Mouse (Mus musculus) cerebellum, adult 2 months (tissue): ENCODE data around the gene Pla2g4e. TPM values are rescaled to one million over a fixed set of nuclear protein-coding genes. Genes with fewer than 3 reads are reported as not detected.
"Not testable (repeated sequence)": the region's sequence is repeated elsewhere in the genome, so short reads cannot be mapped to it uniquely, and the experiment has no call there.

Source experiments
- DNase-seq, 2 experiments: peaks; one replicate each; pipeline ENCODE4 v3.0.0; 2021
- H3K27ac ChIP-seq: fragments of 200-500 bp; 2 replicates; pipeline ENCODE4 v1.5.1; 2012; ENCODE audit warnings: low read length, control low read depth, inconsistent platforms; ENCODE audit not compliant: insufficient read depth
- H3K27me3 ChIP-seq: fragments of 200-500 bp; 2 replicates; pipeline ENCODE4 v1.6.1; 2012; ENCODE audit warnings: inconsistent platforms, mild to moderate bottlenecking, low read length, moderate library complexity; ENCODE audit not compliant: control insufficient read depth, insufficient read depth
- H3K4me1 ChIP-seq: fragments of 200-500 bp; 2 replicates; pipeline ENCODE4 v1.6.1; 2011; ENCODE audit warnings: low read length; ENCODE audit not compliant: control insufficient read depth, insufficient read depth
- H3K4me3 ChIP-seq: fragments of 200-500 bp; replicated peaks from 2 replicates; pipeline ENCODE3; 2011; ENCODE audit warnings: mild to moderate bottlenecking, low read depth, low read length, control low read depth; ENCODE audit not compliant: insufficient read depth
- CTCF ChIP-seq: fragments of 200-500 bp; IDR thresholded peaks from 2 replicates; pipeline ENCODE4 v1.5.1; 2011; ENCODE audit warnings: low read depth, mild to moderate bottlenecking, control low read depth, low read length, moderate library complexity, borderline replicate concordance; ENCODE audit not compliant: insufficient read depth
- POLR2A ChIP-seq: fragments of 200-500 bp; IDR thresholded peaks from 2 replicates; pipeline ENCODE4 v1.6.1; 2011; ENCODE audit warnings: low read length, control low read depth, borderline replicate concordance; ENCODE audit not compliant: insufficient read depth
- WGBS: fragments of 180-500 bp; shearing (Covaris S2); methylation state at CpG from one replicate; pipeline ENCODE4 v1.1.7; 2018; 5-methylcytosine and 5-hydroxymethylcytosine counted together
- polyA plus RNA-seq: library from polyadenylated mRNA; depleted of rRNA; stranded (reverse); fragments of >200 nt; gene quantifications from 2 replicates; pipeline ENCODE4 v1.2.3, GENCODE M21; 2012

Pla2g4e gene
- polyA plus RNA-seq, 1 experiment, result 9.5 TPM

DNA sequence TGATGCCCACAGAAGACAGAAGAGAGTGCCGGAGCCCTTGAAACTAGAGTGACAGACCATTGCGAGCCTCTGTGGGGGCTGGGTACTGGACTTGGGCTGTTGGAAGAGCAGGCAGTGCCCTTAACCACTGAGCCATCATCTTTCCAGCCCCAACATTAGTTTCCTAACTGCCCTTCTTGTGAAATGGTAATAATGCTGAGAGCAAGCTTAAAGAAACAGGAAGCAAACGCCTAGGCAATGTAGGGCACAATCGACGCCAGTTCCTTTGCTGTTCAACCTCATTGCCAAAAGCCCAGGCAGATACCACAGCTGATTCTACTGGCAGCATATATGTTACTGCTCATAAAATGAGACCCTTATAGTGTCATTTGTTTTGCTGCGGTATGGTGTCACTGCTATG, 7.5 kb upstream of the Pla2g4e start:
- WGBS, result 89% methylated on average over 6 of the region's 6 CpGs
- no peak for TF ChIP-seq CTCF
- Histone ChIP-seq H3K27me3 (no peaks in the 10 kb centered on the region), H3K27ac (no peak overlapping the region), H3K4me1 (no peaks in the 10 kb centered on the region), H3K4me3 (no peak overlapping the region)
- DNase-seq, result no peak

DNA sequence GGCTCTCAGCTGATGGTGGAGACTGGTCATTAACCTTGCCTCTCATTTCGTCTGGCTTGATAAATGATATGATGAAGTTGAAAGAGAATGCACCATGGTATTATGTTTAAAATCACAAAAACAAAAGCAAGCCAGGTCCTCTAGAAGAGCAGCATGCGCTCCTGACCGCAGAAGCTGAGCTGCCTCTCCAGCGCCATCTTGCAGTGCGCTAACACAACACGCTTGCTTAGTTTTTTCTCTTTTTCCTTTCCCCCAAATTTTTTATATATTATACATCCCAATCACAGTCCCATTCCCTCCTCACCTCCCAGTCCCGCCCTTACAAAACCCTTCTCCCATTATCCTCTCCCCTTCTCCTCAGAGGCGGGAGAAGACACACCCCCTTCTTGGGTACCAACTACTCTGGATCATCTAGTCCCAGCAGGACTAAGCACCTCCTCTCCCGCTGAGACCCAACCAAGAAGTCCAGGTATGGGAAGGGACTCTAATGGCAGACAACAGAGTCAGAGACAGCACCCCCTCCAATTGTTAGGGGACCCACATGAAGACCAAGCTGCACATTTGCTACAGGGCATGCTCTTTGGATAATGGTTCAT, 384 bp upstream of the Pla2g4e start:
- peak; percentile 52 to 57 for DNase-seq
- TF ChIP-seq POLR2A (no peak), CTCF (peak; percentile 46; the same call in 1 of the 2 replicates)
- H3K4me1 ChIP-seq, result peaks cover 10% of the 10 kb centered on the region
- H3K27me3 ChIP-seq, result no peaks in the 10 kb centered on the region
- peak overlapping the region; percentile 70 for H3K4me3 ChIP-seq
- peak overlapping the region; percentile 63; the same call in 1 of the 2 replicates for H3K27ac ChIP-seq
- 11% methylated on average over 9 of the region's 9 CpGs for WGBS

DNA sequence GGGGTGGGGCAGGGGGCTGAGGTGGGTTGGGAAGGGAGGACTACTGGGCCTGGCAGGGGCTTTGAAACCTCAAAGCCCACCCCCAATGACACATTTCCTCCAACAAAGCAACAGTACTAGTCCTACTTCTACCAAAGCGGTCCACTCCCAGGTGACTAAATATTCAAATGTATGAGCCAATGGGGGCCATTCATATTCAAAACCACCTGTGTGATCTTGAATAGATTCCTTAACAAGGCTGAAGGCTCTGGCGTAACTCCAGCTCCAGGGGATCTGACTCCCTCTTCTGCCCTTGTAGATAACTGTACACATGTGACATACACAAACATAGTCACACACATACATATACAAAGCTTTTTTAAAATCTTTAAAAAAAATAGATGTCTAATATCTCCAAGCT, 1.1 kb downstream of the Pla2g4e start:
- WGBS, result 88% methylated on average over 2 of the region's 2 CpGs
- peak in 1 of 2 experiments; percentile 37 for DNase-seq
- no peak for TF ChIP-seq CTCF
- TF ChIP-seq POLR2A, result no peak
- no peak overlapping the region for H3K27ac ChIP-seq
- no peaks in the 10 kb centered on the region for H3K27me3 ChIP-seq
- peak overlapping the region; percentile 31 for H3K4me3 ChIP-seq
- H3K4me1 ChIP-seq, result peaks cover 10% of the 10 kb centered on the region

DNA sequence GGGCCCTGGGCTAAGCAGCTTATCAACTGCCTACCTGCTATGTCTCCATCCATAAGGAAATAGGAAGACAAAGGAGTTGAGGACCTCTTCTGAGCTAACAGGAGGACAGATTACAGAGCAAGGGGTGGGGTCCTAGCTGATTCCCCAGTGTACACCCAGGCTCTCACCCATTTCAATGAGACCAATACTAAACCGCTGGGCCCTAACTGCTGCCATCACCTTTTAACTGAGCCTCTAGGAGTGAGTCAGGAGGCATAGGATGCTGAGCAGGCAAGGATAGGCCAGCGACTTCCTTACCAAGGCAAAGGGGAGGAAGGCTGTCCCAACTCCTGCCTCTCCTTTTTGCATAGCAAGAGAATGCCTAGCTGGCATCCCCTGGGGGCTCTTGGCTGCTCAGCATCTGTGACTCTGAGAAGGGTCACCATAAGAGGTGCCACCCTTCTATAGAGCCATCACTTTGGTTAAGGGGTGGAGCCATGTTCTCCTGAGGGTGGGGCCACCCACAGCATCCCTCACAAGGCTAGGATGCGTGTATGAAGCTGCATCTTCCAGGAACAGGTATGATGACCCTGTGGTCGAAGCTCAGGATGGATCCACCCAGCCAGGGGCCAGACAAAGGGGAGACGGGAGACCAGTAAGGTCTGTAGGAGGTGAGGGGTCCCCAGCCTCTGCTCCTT, 2.2 kb downstream of the Pla2g4e start:
- 78% methylated on average over 5 of the region's 5 CpGs for WGBS
- DNase-seq, result peak; percentile 46 to 55
- H3K4me3 ChIP-seq, result peak overlapping the region; percentile 44
- no peak overlapping the region; the same call in 1 of the 2 replicates for H3K27ac ChIP-seq
- TF ChIP-seq CTCF, result no peak
- no peak for TF ChIP-seq POLR2A
- peaks cover 10% of the 10 kb centered on the region for H3K4me1 ChIP-seq
- H3K27me3 ChIP-seq, result no peaks in the 10 kb centered on the region

DNA sequence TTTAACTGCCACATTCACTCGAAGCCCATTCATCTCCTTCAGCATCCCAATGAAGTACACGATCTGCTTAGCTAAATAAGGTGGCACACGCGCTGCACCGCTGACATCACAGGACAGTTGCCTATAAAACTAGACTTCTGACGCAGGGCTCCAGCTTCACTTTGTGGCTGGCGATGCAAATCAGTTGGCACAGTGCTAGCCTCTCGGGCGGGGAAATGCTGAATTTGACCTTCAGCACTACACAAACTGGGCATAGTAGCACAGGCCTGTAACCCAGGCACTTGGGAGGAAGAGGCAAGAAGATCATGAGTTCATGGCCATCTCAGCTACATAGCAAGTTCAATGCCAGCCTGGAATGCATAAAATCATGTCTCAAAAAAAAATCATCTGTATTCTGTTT, 6.4 kb downstream of the Pla2g4e start:
- DNase-seq, result not testable (repeated sequence)
- WGBS, result 79% methylated on average over 9 of the region's 9 CpGs
- H3K4me1 ChIP-seq, result peaks cover 17% of the 10 kb centered on the region

DNA sequence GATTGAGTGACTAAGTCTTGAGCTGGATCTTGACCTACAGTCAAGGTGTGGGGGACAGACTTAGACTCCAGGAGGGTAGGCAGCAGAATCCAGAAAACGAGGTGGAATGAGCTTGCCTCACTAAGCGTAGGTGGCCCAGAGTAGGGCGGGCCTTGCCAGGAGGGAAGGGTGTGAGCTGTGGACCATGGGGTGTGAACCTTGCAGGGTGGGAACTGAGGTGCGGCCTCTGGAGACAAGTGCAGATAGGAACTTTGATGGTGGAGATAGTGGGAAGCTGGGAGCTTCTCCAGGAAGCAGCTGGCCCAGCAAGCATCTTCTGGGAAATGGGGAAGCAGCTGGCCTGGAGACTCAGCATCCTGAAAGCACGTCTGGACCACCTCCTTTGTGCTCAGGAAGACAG, 7.4 kb downstream of the Pla2g4e start:
- TF ChIP-seq POLR2A (no peak), CTCF (no peak)
- Histone ChIP-seq H3K27ac (no peak overlapping the region), H3K27me3 (no peaks in the 10 kb centered on the region), H3K4me3 (no peak overlapping the region), H3K4me1 (peaks cover 10% of the 10 kb centered on the region)
- no peak for DNase-seq
- WGBS, result 86% methylated on average over 5 of the region's 5 CpGs

More for the DNA sequence above, 6.4 kb downstream of the Pla2g4e start:
- not testable (repeated sequence) for H3K27ac ChIP-seq, H3K4me3 ChIP-seq, H3K27me3 ChIP-seq

DNA sequence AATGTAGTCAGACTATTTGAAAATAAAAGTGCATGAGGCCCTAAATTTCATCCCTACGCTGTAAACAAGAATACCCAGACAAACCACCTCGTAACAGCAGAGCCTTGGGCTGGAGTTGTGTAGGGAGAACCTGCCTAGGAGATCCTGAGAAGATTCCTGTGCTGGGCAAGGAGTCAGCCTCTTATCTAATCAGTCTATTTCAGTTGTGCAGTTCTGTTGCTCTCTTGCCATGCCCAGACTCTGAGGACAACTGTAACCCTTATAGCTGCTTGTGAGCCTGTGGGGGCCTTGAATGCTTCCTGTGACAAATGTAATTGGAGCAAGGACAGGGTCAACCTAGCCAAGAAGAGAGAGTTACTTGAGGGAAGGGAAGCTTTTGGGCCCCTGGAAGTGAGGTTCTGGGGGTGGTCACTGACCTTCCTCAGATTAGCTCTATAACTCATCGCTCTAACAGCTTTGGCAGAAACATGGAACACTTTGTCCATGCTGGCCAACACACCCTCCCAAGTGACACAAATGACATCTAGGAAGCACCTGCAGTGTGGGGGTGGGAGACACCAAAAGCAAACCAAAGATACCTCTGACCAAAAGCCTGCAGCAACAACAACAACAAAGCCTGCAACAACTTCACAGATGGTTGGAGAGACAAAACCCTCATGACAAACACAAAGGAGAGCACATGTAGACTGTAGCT, 9.0 kb downstream of the Pla2g4e start:
- H3K4me3 ChIP-seq, result no peak overlapping the region
- no peaks in the 10 kb centered on the region for H3K27me3 ChIP-seq
- H3K27ac ChIP-seq, result peak overlapping the region; percentile 31; the same call in 1 of the 2 replicates
- peaks cover 8% of the 10 kb centered on the region for H3K4me1 ChIP-seq
- TF ChIP-seq POLR2A (no peak), CTCF (no peak)
- 80% methylated on average over 3 of the region's 3 CpGs for WGBS
- DNase-seq, result no peak

DNA sequence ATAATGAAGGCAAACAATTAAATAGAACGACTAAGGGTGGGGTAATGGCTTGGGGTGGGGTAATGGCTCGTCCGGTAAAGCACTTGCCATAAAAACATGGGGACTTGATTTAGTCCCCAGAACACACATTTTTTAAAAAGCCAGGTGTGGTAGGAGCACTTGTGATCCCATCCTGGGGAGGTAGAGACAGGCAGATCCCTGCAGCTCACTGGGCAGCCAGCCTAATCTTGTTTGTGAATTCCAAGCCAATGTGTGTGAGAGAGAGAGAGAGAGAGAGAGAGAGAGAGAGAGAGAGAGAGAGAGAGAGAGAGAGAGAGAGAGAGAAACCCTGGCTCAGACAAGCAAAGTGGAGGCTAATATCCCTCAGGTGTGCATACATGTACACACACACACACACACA, 9.8 kb downstream of the Pla2g4e start:
- peak; percentile 49 to 66 for DNase-seq

More for the DNA sequence above, 9.8 kb downstream of the Pla2g4e start:
- Histone ChIP-seq H3K27ac (no peak overlapping the region), H3K4me1 (peaks cover 10% of the 10 kb centered on the region), H3K27me3 (no peaks in the 10 kb centered on the region), H3K4me3 (no peak overlapping the region)
- no peak for TF ChIP-seq POLR2A
- no peak for TF ChIP-seq CTCF
- 66% methylated on average over 3 of the region's 3 CpGs for WGBS
